Mouse (Mus musculus) liver, embryonic 15.5 days (tissue): Measurements from ENCODE around the gene Prkar2a. TPM values are rescaled to one million over a fixed set of nuclear protein-coding genes. Genes with fewer than 3 reads are reported as not detected.

Source experiments
- ATAC-seq: fragments of 200-750 bp; cut with Nextera tagmentation; 2 replicates; pipeline ENCODE4 v1.8.0; 2017; ENCODE audit warnings: moderate number of reproducible peaks, mild to moderate bottlenecking, moderate library complexity; ENCODE audit not compliant: insufficient read depth
- H3K27ac ChIP-seq: fragments of 300-500 bp; sonication (generic); replicated peaks from 2 replicates; pipeline ENCODE4 v1.5.1; 2015; ENCODE audit warnings: mild to moderate bottlenecking, inconsistent platforms
- H3K27me3 ChIP-seq: fragments of 300-500 bp; sonication (generic); 2 replicates; pipeline ENCODE4 v1.6.1; 2015; ENCODE audit warnings: mild to moderate bottlenecking, inconsistent platforms
- H3K36me3 ChIP-seq: fragments of 300-500 bp; sonication (generic); replicated peaks from 2 replicates; pipeline ENCODE4 v1.6.1; 2015; ENCODE audit warnings: moderate library complexity, mild to moderate bottlenecking, inconsistent platforms
- H3K4me1 ChIP-seq: fragments of 300-500 bp; sonication (generic); replicated peaks from 2 replicates; pipeline ENCODE4 v1.6.1; 2015; ENCODE audit warnings: inconsistent platforms
- H3K4me2 ChIP-seq: fragments of 300-500 bp; sonication (generic); 2 replicates; pipeline ENCODE4 v1.6.1; 2015; ENCODE audit warnings: moderate library complexity, mild to moderate bottlenecking, inconsistent platforms
- H3K4me3 ChIP-seq: fragments of 300-500 bp; sonication (generic); replicated peaks from 2 replicates; pipeline ENCODE4 v1.5.1; 2015; ENCODE audit warnings: mild to moderate bottlenecking, inconsistent platforms
- H3K9ac ChIP-seq: fragments of 300-500 bp; sonication (generic); 2 replicates; pipeline ENCODE4 v1.6.1; 2015; ENCODE audit warnings: moderate library complexity, mild to moderate bottlenecking, inconsistent platforms
- H3K9me3 ChIP-seq: fragments of 300-500 bp; sonication (generic); replicated peaks from 2 replicates; pipeline ENCODE4 v1.6.1; 2016; ENCODE audit warnings: inconsistent platforms
- WGBS: fragments of 180-500 bp; shearing (Covaris S2); methylation state at CpG from one replicate; pipeline ENCODE4 v1.1.7; 2015; ENCODE audit warnings: mixed read lengths; ENCODE audit not compliant: insufficient replicate concordance; 5-methylcytosine and 5-hydroxymethylcytosine counted together
- microRNA-seq: library from miRNA; unstranded; fragments of <30 nt; microRNA quantifications from one replicate; pipeline ENCODE4, GENCODE M21; 2016
- polyA plus RNA-seq: library from polyadenylated mRNA; unstranded; fragments of >200 nt; fragmentation: Nextera tagmentation; extraction: Ambion mirVana; gene quantifications from 2 replicates; pipeline ENCODE4 v1.2.1, GENCODE M21; 2015

The Prkar2a gene
- polyA plus RNA-seq, 1 experiment from 2014 or later = 9.5 TPM

DNA sequence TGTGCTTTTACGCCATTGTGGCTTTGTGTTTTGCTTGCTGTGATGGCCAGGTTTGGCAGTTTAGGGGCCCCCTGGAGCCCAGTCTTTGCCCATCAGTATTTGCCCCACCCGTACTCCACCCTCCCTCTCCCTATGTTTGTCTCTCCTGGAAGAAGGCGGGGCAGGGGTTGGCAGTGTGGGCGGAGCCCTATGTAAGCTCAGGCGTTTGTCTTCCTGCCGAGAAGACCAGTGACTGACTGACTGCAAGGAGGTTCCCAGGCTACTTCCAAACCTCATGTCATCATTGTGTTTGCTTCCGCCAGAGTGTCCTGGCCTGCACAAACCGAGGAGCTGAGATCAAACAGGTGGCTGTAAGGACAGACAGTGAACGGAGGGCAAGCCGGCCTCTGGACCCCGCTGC, 106.6 kb downstream of the Prkar2a start:
- Histone ChIP-seq H3K27ac (peak overlapping the region; percentile 82), H3K9me3 (no peaks in the 10 kb centered on the region), H3K9ac (peak overlapping the region; percentile 55), H3K27me3 (no peaks in the 10 kb centered on the region), H3K36me3 (peaks cover 51% of the 10 kb centered on the region), H3K4me3 (peak overlapping the region; percentile 56), H3K4me2 (peak overlapping the region; percentile 82), H3K4me1 (peaks cover 70% of the 10 kb centered on the region)
- ATAC-seq = peak; percentile 93
- 34% methylated on average over 11 of the region's 11 CpGs for WGBS

DNA sequence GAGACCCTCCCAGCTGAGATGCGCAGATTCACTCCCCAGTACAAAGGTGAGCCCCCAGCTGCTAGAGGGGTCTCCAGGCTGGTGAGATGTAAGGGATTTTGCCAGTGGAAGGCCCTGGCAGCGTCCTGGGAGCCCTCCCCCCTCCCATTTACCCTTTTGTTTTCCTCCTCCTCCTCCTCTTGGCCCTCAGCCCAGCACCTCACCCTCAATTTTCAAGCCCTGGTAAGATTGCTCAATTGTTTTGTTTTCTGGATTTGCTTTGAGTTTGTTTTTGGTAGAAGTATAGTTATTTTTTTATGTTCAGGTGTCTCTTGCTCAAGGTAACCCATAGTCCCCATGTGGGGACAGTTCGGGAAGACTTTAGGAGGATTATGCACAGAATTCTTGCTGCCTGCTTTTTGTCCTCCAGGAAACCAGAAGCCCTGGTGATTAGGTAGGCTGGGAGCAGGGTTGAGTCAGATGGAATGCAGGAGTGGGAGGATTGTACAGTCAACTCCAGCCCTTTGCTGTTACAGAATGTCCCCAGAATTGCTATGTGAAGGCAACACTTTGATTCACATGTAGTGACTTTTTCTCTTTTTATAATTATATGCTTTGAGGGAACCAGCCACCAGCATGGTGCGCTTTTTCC, 107.4 kb downstream of the Prkar2a start:
- H3K36me3 ChIP-seq = peaks cover 57% of the 10 kb centered on the region
- no peaks in the 10 kb centered on the region for H3K27me3 ChIP-seq
- 82% methylated on average over 4 of the region's 4 CpGs for WGBS
- no peak for ATAC-seq
- peak overlapping the region; percentile 55 for H3K9ac ChIP-seq
- H3K4me3 ChIP-seq = peak overlapping the region; percentile 56
- peak overlapping the region; percentile 82 for H3K27ac ChIP-seq
- H3K9me3 ChIP-seq = no peaks in the 10 kb centered on the region
- peaks cover 67% of the 10 kb centered on the region for H3K4me1 ChIP-seq
- peak overlapping the region; percentile 82 for H3K4me2 ChIP-seq

DNA sequence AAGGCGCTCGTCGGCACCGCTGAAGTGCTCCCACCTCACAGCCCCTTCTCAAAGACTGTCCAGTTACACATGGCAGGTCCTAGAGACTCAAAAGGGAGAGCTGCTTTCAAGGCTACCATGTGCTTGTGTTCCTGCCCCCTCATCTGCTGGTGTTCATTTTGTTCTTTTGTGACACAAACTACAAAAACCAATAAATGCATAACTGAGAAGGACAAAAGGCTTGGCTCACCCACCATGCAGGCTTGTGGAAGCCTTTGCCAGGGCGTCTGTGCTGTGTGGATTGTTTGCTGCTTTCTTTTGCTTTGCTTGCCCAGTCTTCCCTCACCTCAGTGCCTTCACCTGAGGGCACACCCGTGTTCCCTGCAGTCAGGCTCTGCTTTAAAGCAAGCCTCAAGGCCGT, 108.4 kb downstream of the Prkar2a start:
- H3K9ac ChIP-seq = no peak overlapping the region
- H3K27me3 ChIP-seq = no peaks in the 10 kb centered on the region
- H3K4me2 ChIP-seq = 0 out of 2 replicates have a peak overlapping the region, but pooled peaks have one; percentile 82
- H3K9me3 ChIP-seq = no peaks in the 10 kb centered on the region
- peak overlapping the region; percentile 82 for H3K27ac ChIP-seq
- H3K36me3 ChIP-seq = peaks cover 68% of the 10 kb centered on the region
- WGBS = 87% methylated on average over 7 of the region's 7 CpGs
- peak overlapping the region; percentile 56; the same call in 1 of the 2 replicates for H3K4me3 ChIP-seq
- no peak for ATAC-seq
- peaks cover 64% of the 10 kb centered on the region for H3K4me1 ChIP-seq

DNA sequence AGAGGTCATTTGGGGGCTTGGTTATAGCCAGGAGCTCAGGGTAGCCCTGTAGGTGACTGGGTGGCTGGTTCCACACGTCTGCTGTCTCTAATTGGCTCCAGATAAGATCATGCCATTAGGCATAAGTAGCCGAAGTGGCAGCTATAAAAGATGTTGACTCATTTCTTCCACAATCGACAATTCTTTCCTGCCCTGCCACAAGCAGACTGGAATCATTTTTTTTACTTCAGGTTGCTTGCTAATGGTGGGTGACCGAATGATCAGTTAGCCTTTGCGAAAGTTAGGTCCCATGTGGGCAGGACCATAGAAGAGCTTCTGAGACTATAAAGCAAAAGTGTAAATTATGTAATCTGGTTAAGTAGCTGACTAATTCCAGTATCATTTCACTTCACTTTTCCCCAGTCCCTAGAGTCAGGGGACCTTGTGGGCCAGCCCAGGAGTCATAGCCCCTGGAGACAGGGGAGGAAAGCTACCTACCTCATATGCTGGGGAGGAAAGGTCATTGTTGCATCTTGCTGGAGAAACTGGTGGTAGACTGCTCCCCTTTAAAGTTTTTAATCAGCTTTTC, 109.5 kb downstream of the Prkar2a start:
- WGBS = 75% methylated on average over 5 of the region's 5 CpGs
- ATAC-seq = no peak

DNA sequence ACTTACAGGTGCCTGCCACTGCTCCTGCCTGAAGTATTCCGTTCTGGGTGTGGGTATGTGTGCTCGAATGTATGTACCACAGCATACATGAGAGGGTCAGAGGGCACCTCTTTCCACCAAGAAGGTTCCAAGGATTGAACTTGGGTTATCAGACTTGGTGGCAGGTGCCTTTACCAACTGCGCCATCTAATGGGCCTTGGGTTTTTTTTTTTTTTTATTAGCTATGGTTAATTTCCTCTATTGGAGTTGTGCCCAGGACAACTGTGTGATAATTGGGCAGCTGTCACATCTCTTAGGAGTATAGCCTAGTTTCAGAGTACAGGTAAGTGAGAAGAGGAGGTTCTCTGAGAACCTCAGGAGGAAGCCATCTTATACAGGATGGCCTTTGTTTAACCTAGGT, 110.5 kb downstream of the Prkar2a start:
- H3K4me3 ChIP-seq = no peak overlapping the region
- no peak overlapping the region for H3K4me2 ChIP-seq
- H3K4me1 ChIP-seq = peaks cover 50% of the 10 kb centered on the region
- H3K9me3 ChIP-seq = no peaks in the 10 kb centered on the region
- H3K9ac ChIP-seq = no peak overlapping the region
- WGBS = 82% methylated on average over 3 of the region's 3 CpGs
- H3K27ac ChIP-seq = no peak overlapping the region
- peaks cover 81% of the 10 kb centered on the region for H3K36me3 ChIP-seq
- H3K27me3 ChIP-seq = no peaks in the 10 kb centered on the region
- ATAC-seq = no peak

More for the DNA sequence above, 109.5 kb downstream of the Prkar2a start:
- no peak overlapping the region; the same call in 1 of the 2 replicates for H3K27ac ChIP-seq
- no peak overlapping the region for H3K4me2 ChIP-seq
- H3K9ac ChIP-seq = no peak overlapping the region
- no peaks in the 10 kb centered on the region for H3K27me3 ChIP-seq
- H3K36me3 ChIP-seq = peaks cover 77% of the 10 kb centered on the region
- H3K4me1 ChIP-seq = peaks cover 53% of the 10 kb centered on the region
- no peak overlapping the region for H3K4me3 ChIP-seq
- no peaks in the 10 kb centered on the region for H3K9me3 ChIP-seq

Small RNAs within 50 kb of the gene (microRNA-seq; reads per million reads assigned to microRNA genes)
- not detected for gene Gm26298

Other genes starting within 250 kb of the Prkar2a start
- gene Ccdc71, start 228.8 kb upstream of the Prkar2a start, polyA plus RNA-seq = 18.7 and 19.4 TPM in 2 replicates
- gene Klhdc8b, start 227.7 kb upstream of the Prkar2a start, polyA plus RNA-seq = 12.5 and 15.9 TPM in 2 replicates
- gene Lamb2, start 209.6 kb upstream of the Prkar2a start, polyA plus RNA-seq = 8.5 and 9.0 TPM in 2 replicates
- 26.1 and 31.1 TPM in 2 replicates for gene Usp19, start 198.7 kb upstream of the Prkar2a start, polyA plus RNA-seq
- 52.6 and 61.9 TPM in 2 replicates for gene Qars, start 181.6 kb upstream of the Prkar2a start, polyA plus RNA-seq
- gene Qrich1, start 172.5 kb upstream of the Prkar2a start, polyA plus RNA-seq = 43.0 and 43.5 TPM in 2 replicates
- 91.3 and 93.7 TPM in 2 replicates for gene Impdh2, start 129.0 kb upstream of the Prkar2a start, polyA plus RNA-seq
- 25.6 and 26.2 TPM in 2 replicates for gene Ndufaf3, start 121.9 kb upstream of the Prkar2a start, polyA plus RNA-seq
- gene Dalrd3, start 119.4 kb upstream of the Prkar2a start, polyA plus RNA-seq = 29.2 and 34.2 TPM in 2 replicates
- 11.4 and 12.1 TPM in 2 replicates for gene Wdr6, start 110.6 kb upstream of the Prkar2a start, polyA plus RNA-seq
- gene P4htm, start 91.6 kb upstream of the Prkar2a start, polyA plus RNA-seq = 0.36 and 0.41 TPM in 2 replicates
- gene Arih2, start 39.9 kb upstream of the Prkar2a start, polyA plus RNA-seq = 29.7 and 32.3 TPM in 2 replicates
- 25.4 and 26.8 TPM in 2 replicates for gene Slc25a20, start 27.2 kb upstream of the Prkar2a start, polyA plus RNA-seq
- 11.6 and 12.9 TPM in 2 replicates for gene Ip6k2, start 94.5 kb downstream of the Prkar2a start, polyA plus RNA-seq
- gene Nckipsd, start 119.1 kb downstream of the Prkar2a start, polyA plus RNA-seq = 3.9 and 9.1 TPM in 2 replicates
- 0.15 and 0.16 TPM in 2 replicates for gene Celsr3, start 137.0 kb downstream of the Prkar2a start, polyA plus RNA-seq
- 6.3 and 6.5 TPM in 2 replicates for gene Slc26a6, start 164.0 kb downstream of the Prkar2a start, polyA plus RNA-seq
- not detected in 2 replicates for gene Tmem89, start 225.3 kb downstream of the Prkar2a start, polyA plus RNA-seq
- 316 and 353 TPM in 2 replicates for gene Uqcrc1, start 247.3 kb downstream of the Prkar2a start, polyA plus RNA-seq